Mouse (Mus musculus): ENCODE data around the gene Kif22.

The Kif22 gene

GRCm38 (mm10) chr7:126984667-126985444 is 57.4 kb downstream of the Kif22 start:
- DNase-seq (ENCODE audit: low spot score in 2 of 2), result no peak

DNA sequence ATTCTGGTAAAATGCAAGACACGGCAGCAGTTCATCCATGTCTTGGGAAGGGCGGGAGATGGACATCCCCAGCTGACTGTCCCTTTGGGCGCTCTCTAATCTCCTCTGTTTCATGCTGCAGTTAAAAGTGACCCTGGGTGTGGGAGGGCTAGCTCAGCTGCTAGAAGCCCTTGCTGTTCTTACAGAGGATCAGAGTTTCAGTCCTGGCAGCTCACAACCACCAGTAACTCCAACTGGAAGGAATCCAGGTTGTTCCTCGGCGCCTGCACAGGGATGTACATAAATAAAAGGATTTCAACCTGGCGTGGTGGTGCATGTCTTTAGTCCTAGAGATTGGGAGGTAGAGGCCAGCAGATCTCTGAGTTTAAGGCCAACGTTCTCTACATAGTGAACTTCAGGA is 59.2 kb downstream of the Kif22 start:
- no peak for DNase-seq (ENCODE audit: low spot score in 2 of 2)

GRCm38 (mm10) chr7:126982054-126982453 is 60.2 kb downstream of the Kif22 start:
- no peak for DNase-seq (ENCODE audit: low spot score in 2 of 2)

DNA sequence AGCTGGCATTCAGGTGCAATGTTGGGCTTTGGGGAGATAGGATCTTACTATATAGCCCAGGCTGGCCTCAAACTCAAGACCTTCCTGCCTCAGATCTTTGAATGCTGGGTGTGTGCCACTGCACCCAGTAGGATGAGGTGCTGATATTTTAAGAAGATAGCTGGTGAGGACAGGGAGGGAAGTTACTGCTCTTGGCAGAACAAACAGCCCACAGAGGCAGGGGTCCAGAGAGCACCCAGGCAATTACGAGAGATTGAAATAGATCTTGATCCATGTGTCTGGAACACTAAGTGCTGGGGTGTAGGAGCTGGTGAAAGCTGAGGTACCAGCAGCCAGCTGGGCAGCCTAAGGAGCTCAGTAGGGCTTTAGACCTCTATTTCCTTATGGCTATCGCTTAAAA is 60.7 kb downstream of the Kif22 start:
- no peak for DNase-seq (ENCODE audit: low spot score in 2 of 2)

DNA sequence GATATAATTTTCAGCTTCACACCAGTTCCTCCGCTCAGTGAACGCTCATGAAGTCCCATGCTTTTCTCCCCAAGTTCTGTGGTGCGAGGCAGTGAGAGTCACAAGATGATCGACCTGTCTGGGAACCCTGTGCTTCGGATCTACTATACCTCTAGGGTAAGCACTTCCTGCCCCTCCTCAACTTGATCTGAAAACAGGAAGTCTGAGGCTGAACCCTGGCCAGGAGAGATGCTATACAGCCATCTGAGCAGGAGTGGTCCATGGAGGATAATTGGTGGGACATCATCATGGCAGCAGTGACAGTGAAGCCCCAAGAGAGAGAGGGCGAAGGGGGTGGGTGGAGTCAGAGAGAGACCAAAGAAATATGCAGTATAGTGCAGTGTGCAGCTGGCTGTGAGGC is 63.4 kb downstream of the Kif22 start:
- no peak for DNase-seq (ENCODE audit: low spot score in 2 of 2)

Data from urinary bladder, adult 18-20 months (tissue).